In the genomic region with DNA sequence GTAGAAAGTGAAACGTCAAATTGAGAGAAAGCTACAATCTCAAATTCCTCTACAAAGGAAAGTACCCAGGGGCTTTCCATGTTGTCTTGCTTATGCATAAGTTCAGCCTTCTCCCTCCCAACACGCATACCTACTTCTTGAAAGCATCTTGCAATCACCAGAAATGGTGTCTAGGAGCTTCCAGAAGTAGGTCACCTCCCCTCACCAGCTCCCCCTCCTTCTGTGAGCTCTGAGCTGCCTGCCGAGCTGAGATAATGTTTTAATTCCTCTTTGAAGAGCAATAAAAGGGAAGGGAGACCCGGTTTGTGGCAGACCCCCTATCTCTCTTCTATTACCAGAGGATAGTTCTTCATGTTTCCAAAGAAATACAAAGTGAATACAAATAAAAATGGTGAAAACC, we compare ENCODE assay signal across 15 mouse cellular contexts.
DNase-seq lines count a peak whose midpoint lies in the region; ATAC-seq and TF ChIP-seq lines count a peak whose summit lies in the region.
"Had no signal": no experiment of that assay in that cellular context is flagged by ENCODE, and none has a peak within 500 bp of the region (broad histone marks: within the 10 kb centered on the region; RNA-seq: fewer than 3 reads in every experiment).

No protein-coding gene starts in this region.

- H3K9me3 ChIP-seq in kidney, embryonic 14.5 days (ENCODE audit: control insufficient read depth, low read length) = no peaks in the 10 kb centered on the region
- H3K9me3 ChIP-seq: forebrain, embryonic 10.5 days; G1E; heart, embryonic 13.5 days; liver, embryonic 13.5 days had no signal

- H3K4me2 ChIP-seq in kidney, embryonic 14.5 days (replicated peaks; ENCODE audit: low read depth, low read length) = no peak overlapping the region
- H3K4me2 ChIP-seq: heart, embryonic 13.5 days; liver, embryonic 13.5 days had no signal

- H3K4me3 ChIP-seq in cerebellum, adult 2 months (replicated peaks; ENCODE audit: insufficient read depth, low read depth, low read length) = no peak overlapping the region
- no peak overlapping the region for H3K4me3 ChIP-seq in kidney, embryonic 14.5 days (ENCODE audit: low read length)
- H3K4me3 ChIP-seq: forebrain, embryonic 10.5 days; heart, embryonic 13.5 days; liver, embryonic 13.5 days had no signal

- TF ChIP-seq POLR2A in cerebellum, adult 2 months (IDR thresholded peaks at IDR 0.05; ENCODE audit: borderline replicate concordance, insufficient read depth, low read length) = no peak

- H3K27ac ChIP-seq in cerebellum, adult 2 months (ENCODE audit: insufficient read depth, low read length) = peak overlapping the region; percentile 48; the same call in 1 of the 2 replicates
- H3K27ac ChIP-seq in kidney, embryonic 14.5 days (ENCODE audit: low read depth, low read length) = no peak overlapping the region
- H3K27ac ChIP-seq: forebrain, embryonic 10.5 days; heart, embryonic 13.5 days; liver, embryonic 13.5 days had no signal

- peak; percentile 54 for ATAC-seq in megakaryocyte progenitor cell, adult 5-6 weeks (replicated peaks; ENCODE audit: poor library complexity)
- no peak for ATAC-seq in kidney, embryonic 14.5 days (ENCODE audit: low FRiP score, low TSS enrichment)
- no peak for ATAC-seq in monocyte, adult 5-6 weeks (replicated peaks; ENCODE audit: insufficient number of reproducible peaks, low FRiP score, low TSS enrichment, poor library complexity, severe bottlenecking)
- ATAC-seq: intestine, postnatal 0 days had no signal

- no peaks in the 10 kb centered on the region for H3K36me3 ChIP-seq in kidney, embryonic 14.5 days (ENCODE audit: control insufficient read depth, insufficient read depth, low read length)
- H3K36me3 ChIP-seq: forebrain, embryonic 10.5 days; G1E; heart, embryonic 13.5 days; liver, embryonic 13.5 days had no signal

- intact Hi-C loops in left cerebral cortex, postnatal 14 days (cut with DNase I) = no loop called here

- WGBS in cerebellum, adult 2 months = 11% methylated on average over 4 of the region's 4 CpGs
- 32% methylated on average over 4 of the region's 4 CpGs for WGBS in kidney, embryonic 14.5 days

- TF ChIP-seq CTCF in cerebellum, adult 2 months (IDR thresholded peaks at IDR 0.05; ENCODE audit: borderline replicate concordance, insufficient read depth, low read depth, low read length) = no peak

- DNase-seq in left cerebral cortex, postnatal 14 days (ENCODE audit: low spot score in 2 of 2) = peak; percentile 29 to 36
- no peak for DNase-seq in left cerebral cortex, adult 11 months (ENCODE audit: low spot score)
- DNase-seq in Muller cell, postnatal 12 days (ENCODE audit: inconsistent ontology term) = peak; percentile 8
- peak; percentile 49 to 64 for DNase-seq in cerebellum, adult 2 months
- DNase-seq in urinary bladder, adult 2 months (ENCODE audit: low spot score) = no peak
- DNase-seq: adrenal gland, postnatal 36 days; kidney, postnatal 14 days; liver, embryonic 13.5 days had no signal

- H3K4me1 ChIP-seq in cerebellum, adult 2 months (ENCODE audit: control insufficient read depth, insufficient read depth, low read length) = peaks cover 15% of the 10 kb centered on the region
- no peaks in the 10 kb centered on the region for H3K4me1 ChIP-seq in kidney, embryonic 14.5 days (ENCODE audit: control insufficient read depth, insufficient read depth, low read length)
- H3K4me1 ChIP-seq: liver, embryonic 13.5 days had no signal

- no peaks in the 10 kb centered on the region for H3K27me3 ChIP-seq in cerebellum, adult 2 months (ENCODE audit: control insufficient read depth, insufficient read depth, low read length)
- no peaks in the 10 kb centered on the region for H3K27me3 ChIP-seq in kidney, embryonic 14.5 days (ENCODE audit: control insufficient read depth, insufficient read depth, low read length)
- H3K27me3 ChIP-seq: heart, embryonic 13.5 days; liver, embryonic 13.5 days had no signal

- H3K9ac ChIP-seq in kidney, embryonic 14.5 days (ENCODE audit: low read depth, low read length) = no peak overlapping the region
- H3K9ac ChIP-seq: heart, embryonic 13.5 days; liver, embryonic 13.5 days had no signal

Comparison
In these comparisons a context has a peak if more than half of its experiments do, and no peak if none do; other contexts are left out.
1. DNase-seq: peak in left cerebral cortex, postnatal 14 days (2 of 2), Muller cell, postnatal 12 days (single experiment) and cerebellum, adult 2 months (2 of 2); none in left cerebral cortex, adult 11 months (single experiment) and urinary bladder, adult 2 months (single experiment).